Mouse (Mus musculus) liver, embryonic 14.5 days (tissue): ENCODE data around the gene Gm1113.

ENCODE experiments used
- CTCF ChIP-seq: IDR thresholded peaks from 2 replicates; pipeline ENCODE4 v1.5.1; 2016; ENCODE audit warnings: antibody characterized with exemption, low read depth, control low read depth
- EP300 ChIP-seq: IDR thresholded peaks from 2 replicates; pipeline ENCODE4 v1.6.1; 2016; ENCODE audit warnings: antibody characterized with exemption, low read depth

GRCm38 (mm10) chr9:35529141-35529540 lies 11.1 kb upstream of the Gm1113 start:
- TF ChIP-seq CTCF (no peak), EP300 (no peak)
